Mouse (Mus musculus) myocyte (in vitro differentiated cells): ENCODE measurements around the gene Gripap1.

Experiments
- CEBPB ChIP-seq: IDR thresholded peaks from 2 replicates; pipeline ENCODE4 v1.6.1; 2011; ENCODE audit warnings: mild to moderate bottlenecking, moderate library complexity; ENCODE audit not compliant: poor library complexity, insufficient read depth, severe bottlenecking
- E2F4 ChIP-seq: IDR thresholded peaks from one replicate; pipeline ENCODE4 v1.6.1; 2011; ENCODE audit warnings: mild to moderate bottlenecking, control low read depth, moderate library complexity; ENCODE audit not compliant: insufficient read depth
- MAX ChIP-seq: IDR thresholded peaks from one replicate; pipeline ENCODE4 v1.6.1; 2011; ENCODE audit warnings: low read depth, mild to moderate bottlenecking, control low read depth
- MYOG ChIP-seq, 3 experiments: IDR thresholded peaks; one replicate each; pipeline ENCODE4 v1.6.1; 2011; ENCODE audit warnings: control low read depth in 2 of 3, low read depth in 2 of 3, mild to moderate bottlenecking in 2 of 3; ENCODE audit not compliant: insufficient read length in 2 of 3, control insufficient read depth in 1 of 3, insufficient read depth in 1 of 3
- POLR2A ChIP-seq: IDR thresholded peaks from one replicate; pipeline ENCODE4 v1.6.1; 2011; ENCODE audit warnings: low read depth, mild to moderate bottlenecking, control low read depth, moderate library complexity; ENCODE audit not compliant: insufficient read length
- POLR2AphosphoS2 ChIP-seq: IDR thresholded peaks from one replicate; pipeline ENCODE4 v1.6.1; 2011; ENCODE audit warnings: low read depth, control low read depth; ENCODE audit not compliant: insufficient read length
- SRF ChIP-seq: IDR thresholded peaks from one replicate; pipeline ENCODE4 v1.6.1; 2011; ENCODE audit warnings: low read depth; ENCODE audit not compliant: control insufficient read depth, insufficient read length
- TCF12 ChIP-seq: IDR thresholded peaks from one replicate; pipeline ENCODE4 v1.6.1; 2011; ENCODE audit warnings: mild to moderate bottlenecking, control low read depth; ENCODE audit not compliant: poor library complexity, insufficient read depth, severe bottlenecking
- TCF3 ChIP-seq: IDR thresholded peaks from one replicate; pipeline ENCODE4 v1.6.1; 2011; ENCODE audit warnings: low read depth, control low read depth; ENCODE audit not compliant: insufficient read length
- USF1 ChIP-seq: IDR thresholded peaks from one replicate; pipeline ENCODE4 v1.6.1; 2011; ENCODE audit warnings: low read depth, mild to moderate bottlenecking, control low read depth, moderate library complexity

GRCm38 (mm10) chrX:7795016-7795415 is 5.5 kb downstream of the Gripap1 start:
- TF ChIP-seq SRF (no peak), TCF12 (no peak), MYOG (IDR thresholded peaks at IDR 0.05; ENCODE audit: control insufficient read depth in 1 of 3, insufficient read depth in 1 of 3, insufficient read length in 2 of 3, low read depth in 2 of 3) (no peak), POLR2AphosphoS2 (no peak), POLR2A (no peak), MAX (no peak), USF1 (no peak), TCF3 (no peak), E2F4 (no peak), CEBPB (no peak)
